9 mouse cellular contexts compared by ENCODE assay signal in the genomic region with DNA sequence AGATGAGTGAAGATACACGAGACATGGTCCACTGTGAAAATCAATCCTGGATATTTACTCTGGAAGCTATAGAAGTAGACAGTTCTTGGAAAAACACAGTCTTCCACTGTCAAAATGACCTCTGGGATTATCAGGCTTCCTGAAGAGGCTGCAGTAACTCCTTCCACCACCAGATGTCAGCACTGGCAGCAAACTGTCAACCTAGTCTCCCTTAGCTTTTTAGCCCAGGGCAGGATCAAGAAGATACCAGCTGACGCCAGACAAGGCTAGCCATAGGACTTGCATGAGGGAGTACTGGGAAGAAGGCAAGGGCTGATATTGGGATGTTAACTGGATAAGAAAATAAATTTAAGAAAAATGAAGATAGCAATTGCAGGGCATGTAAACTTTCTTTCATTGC. TPM values are rescaled to one million over a fixed set of nuclear protein-coding genes. Genes with fewer than 3 reads are reported as not detected.
A peak's percentile ranks its signal among the peaks of the same experiment; 100 is the strongest.
DNase-seq lines count a peak whose midpoint lies in the region; ATAC-seq and TF ChIP-seq lines count a peak whose summit lies in the region.
"Had no signal": no experiment of that assay in that cellular context is flagged by ENCODE, and none has a peak within 500 bp of the region (broad histone marks: within the 10 kb centered on the region; RNA-seq: fewer than 3 reads in every experiment).

No protein-coding gene starts in this region.

- 3% methylated on average over 2 of the region's 2 CpGs for WGBS in heart, embryonic 12.5 days

- H3K9ac ChIP-seq in heart, embryonic 12.5 days, result no peak overlapping the region
- H3K9ac ChIP-seq: stomach, embryonic 15.5 days had no signal

- ATAC-seq in heart, embryonic 12.5 days (ENCODE audit: insufficient number of reproducible peaks, low FRiP score), result no peak; the same call in 1 of the 2 replicates
- ATAC-seq in activated CD4-positive, CD25-positive, alpha-beta regulatory T cell, adult 4 months, result peak; percentile 63
- peak; percentile 90 for ATAC-seq in megakaryocyte progenitor cell, adult 5-6 weeks (replicated peaks; ENCODE audit: poor library complexity)

- H3K4me1 ChIP-seq in heart, embryonic 12.5 days (replicated peaks), result peaks cover 7% of the 10 kb centered on the region; the same call in 1 of the 2 replicates
- peaks cover 1% of the 10 kb centered on the region for H3K4me1 ChIP-seq in cortical plate, adult 2 months (ENCODE audit: control insufficient read depth, insufficient read depth, low read length)
- H3K4me1 ChIP-seq: stomach, embryonic 15.5 days had no signal

- TF ChIP-seq POLR2A in cortical plate, adult 2 months (IDR thresholded peaks at IDR 0.05; ENCODE audit: extremely low read depth, insufficient read depth, low read length), result no peak

- peak; percentile 91 for TF ChIP-seq CTCF in cortical plate, adult 2 months (IDR thresholded peaks at IDR 0.05; ENCODE audit: extremely low read depth, insufficient read depth, low read length)

- no peaks in the 10 kb centered on the region for H3K27me3 ChIP-seq in heart, embryonic 12.5 days (replicated peaks)
- H3K27me3 ChIP-seq: stomach, embryonic 15.5 days had no signal

- no peaks in the 10 kb centered on the region for H3K36me3 ChIP-seq in heart, embryonic 12.5 days
- H3K36me3 ChIP-seq: stomach, embryonic 15.5 days had no signal

- no peaks in the 10 kb centered on the region for H3K9me3 ChIP-seq in heart, embryonic 12.5 days (replicated peaks)
- H3K9me3 ChIP-seq: stomach, embryonic 15.5 days had no signal

- no peak overlapping the region for H3K4me3 ChIP-seq in heart, embryonic 12.5 days
- no peak overlapping the region for H3K4me3 ChIP-seq in cortical plate, adult 2 months (ENCODE audit: insufficient read depth, low read length)
- H3K4me3 ChIP-seq: stomach, embryonic 15.5 days had no signal

- DNase-seq in heart, adult 8-10 months (ENCODE audit: low spot score), result peak; percentile 39
- DNase-seq in heart, postnatal 4 days, result peak; percentile 66
- DNase-seq in layer of hippocampus, postnatal 10 days (ENCODE audit: low spot score in 2 of 2), result peak; percentile 75 to 77
- peak; percentile 65 for DNase-seq in right cerebral cortex, postnatal 14 days

- H3K4me2 ChIP-seq in heart, embryonic 12.5 days, result no peak overlapping the region
- H3K4me2 ChIP-seq: stomach, embryonic 15.5 days had no signal

- H3K27ac ChIP-seq in heart, embryonic 12.5 days (ENCODE audit: poor library complexity, severe bottlenecking), result no peak overlapping the region
- H3K27ac ChIP-seq in cortical plate, adult 2 months (ENCODE audit: insufficient read depth, low read length), result no peak overlapping the region
- H3K27ac ChIP-seq: stomach, embryonic 15.5 days had no signal

RNA-seq across cellular contexts. Expression of a gene that starts 6.0 kb away (rescaled TPM):
- total RNA-seq in heart, adult 8-10 months (2022), result under 1 TPM; 0.23 to 0.56 (median 0.37) TPM
- polyA plus RNA-seq in heart, embryonic 12.5 days (2016; fragmentation: Nextera tagmentation; extraction: Ambion mirVana), result 3.9 and 4.5 TPM in 2 replicates
- not detected for polyA plus RNA-seq in activated CD4-positive, CD25-positive, alpha-beta regulatory T cell, adult 4 months (2017; shearing (Covaris generic))
- polyA plus RNA-seq in cortical plate, adult 2 months (2012; rRNA removed), result 105 and 115 TPM in 2 replicates
- total RNA-seq in heart, postnatal 4 days (2021), result under 1 TPM; 0.38 to 0.62 TPM
- total RNA-seq in layer of hippocampus, postnatal 10 days (2021), result 10 to 100 TPM; 77.4 to 81.1 TPM
- total RNA-seq in megakaryocyte progenitor cell, adult 5-6 weeks (2015), result not detected in 2 replicates
- not detected in 2 replicates for total RNA-seq in megakaryocyte progenitor cell, adult 5-6 weeks (2017)

RNA-seq across cellular contexts. Expression of a gene that starts 11.1 kb away (rescaled TPM):
- 1 to 10 TPM in 3 of 4 experiments, under 1 TPM in 1; 0.65 to 3.1 (median 1.4) TPM for total RNA-seq in heart, adult 8-10 months (2022)
- 2.4 and 3.0 TPM in 2 replicates for polyA plus RNA-seq in heart, embryonic 12.5 days (2016; fragmentation: Nextera tagmentation; extraction: Ambion mirVana)
- polyA plus RNA-seq in activated CD4-positive, CD25-positive, alpha-beta regulatory T cell, adult 4 months (2017; shearing (Covaris generic)), result 10 to 100 TPM; 40.0 to 50.8 TPM
- 3.4 and 3.6 TPM in 2 replicates for polyA plus RNA-seq in cortical plate, adult 2 months (2012; rRNA removed)
- total RNA-seq in heart, postnatal 4 days (2021), result 1 to 10 TPM; 2.2 to 3.2 TPM
- 1 to 10 TPM; 3.5 to 5.4 TPM for total RNA-seq in layer of hippocampus, postnatal 10 days (2021)
- 56.5 and 62.8 TPM in 2 replicates for total RNA-seq in megakaryocyte progenitor cell, adult 5-6 weeks (2015)
- 65.3 and 67.4 TPM in 2 replicates for total RNA-seq in megakaryocyte progenitor cell, adult 5-6 weeks (2017)

RNA-seq across cellular contexts. Expression of a gene that starts 28.0 kb away (rescaled TPM):
- total RNA-seq in heart, adult 8-10 months (2022), result 1 to 10 TPM; 1.8 to 2.8 (median 2.6) TPM
- 0.57 TPM in 2 replicates for polyA plus RNA-seq in heart, embryonic 12.5 days (2016; fragmentation: Nextera tagmentation; extraction: Ambion mirVana)
- polyA plus RNA-seq in activated CD4-positive, CD25-positive, alpha-beta regulatory T cell, adult 4 months (2017; shearing (Covaris generic)), result not detected
- polyA plus RNA-seq in cortical plate, adult 2 months (2012; rRNA removed), result 404 and 407 TPM in 2 replicates
- total RNA-seq in heart, postnatal 4 days (2021), result 1 to 10 TPM; 1.2 to 1.6 TPM
- total RNA-seq in layer of hippocampus, postnatal 10 days (2021), result 100 to 1,000 TPM; 324 to 348 TPM
- 0.22 TPM in 1 of 2 replicates, not detected in the other for total RNA-seq in megakaryocyte progenitor cell, adult 5-6 weeks (2015)
- total RNA-seq in megakaryocyte progenitor cell, adult 5-6 weeks (2017), result 0.14 TPM in 1 of 2 replicates, not detected in the other

Comparison
In these comparisons a context has a peak if more than half of its experiments do, and no peak if none do; other contexts are left out.
1. RNA of a gene that starts 6.0 kb away (total RNA-seq): 77.4 to 81.1 TPM in layer of hippocampus, postnatal 10 days; 0.38 to 0.62 TPM in heart, postnatal 4 days, 0.23 to 0.56 TPM in heart, adult 8-10 months and not detected in megakaryocyte progenitor cell, adult 5-6 weeks; every median in the first group is over 10 times any median in the second.
2. RNA of a gene that starts 11.1 kb away (total RNA-seq): 56.5 to 67.4 TPM in megakaryocyte progenitor cell, adult 5-6 weeks; 3.5 to 5.4 TPM in layer of hippocampus, postnatal 10 days, 2.2 to 3.2 TPM in heart, postnatal 4 days and 0.65 to 3.1 TPM in heart, adult 8-10 months; every median in the first group is over 4 times any median in the second.
3. RNA of a gene that starts 28.0 kb away (total RNA-seq): 324 to 348 TPM in layer of hippocampus, postnatal 10 days; 1.8 to 2.8 TPM in heart, adult 8-10 months, 1.2 to 1.6 TPM in heart, postnatal 4 days and 0.14 to 0.22 TPM in megakaryocyte progenitor cell, adult 5-6 weeks; every median in the first group is over 10 times any median in the second.
4. Peak in every context shown above with its lines, with median percentiles within 50 percentile points of each other: DNase-seq.